Mouse (Mus musculus) Patski (cell line): ENCODE results near the gene Adck2. TPM values are rescaled to one million over a fixed set of nuclear protein-coding genes. Genes with fewer than 3 reads are reported as not detected.

ENCODE experiments used
- ATAC-seq: fragments of 100-300 bp; one replicate; pipeline ENCODE4 v1.8.0; 2021
- CTCF ChIA-PET: fragments of 350-600 bp; sonication (Branson Sonifier 250); formaldehyde crosslinking; loops from one replicate; lab custom pipeline; 2022; ENCODE audit warnings: inconsistent platforms; lab: Charles Lee
- POLR2A ChIA-PET: fragments of 350-600 bp; sonication (Branson Sonifier 250); formaldehyde crosslinking; loops from one replicate; lab custom pipeline; 2022; ENCODE audit warnings: antibody characterized with exemption, inconsistent platforms; lab: Charles Lee
- DNase-seq: peaks from one replicate; pipeline ENCODE4 v3.0.0-alpha.2; 2011; ENCODE audit warnings: low read depth, low spot score
- H3K27me3 ChIP-seq: fragments of 371-371 bp; one replicate; pipeline ENCODE4 v1.5.1; 2021
- CTCF ChIP-seq: fragments of 100-300 bp; IDR thresholded peaks from one replicate; pipeline ENCODE4 v1.5.1; 2021
- in situ Hi-C: fragments of 300-500 bp; cut with MboI; formaldehyde crosslinking; loops from 3 replicates; pipeline ENCODE4 v1.11.1; 2018; ENCODE audit warnings: low pct_unique_long_range_greater_than_20kb, mixed read lengths
- polyA plus RNA-seq: library from polyadenylated mRNA; unstranded; gene quantifications from one replicate; pipeline ENCODE4 v1.2.3, GENCODE M21; 2021

Gene Adck2
- polyA plus RNA-seq, 1 experiment from 2014 or later: 19.6 TPM

- no peak for TF ChIP-seq CTCF
- ChIA-PET POLR2A (interaction anchor here (0.5 to 0.6 kb wide), 2 partner anchors 18 to 510 kb away, joined by 3 read pairs; no protein-coding TSS in a partner anchor), CTCF (interaction anchor here (0.6 to 1.6 kb wide), 3 partner anchors 9 to 111 kb away, joined by 3 to 5 read pairs (median 3); no protein-coding TSS in a partner anchor)
- ATAC-seq (no peak), DNase-seq (no peak)
- in situ Hi-C loops: loop anchor here (25.0 kb wide), 1 partner anchor 180 kb away; no protein-coding TSS in a partner anchor
- H3K27me3 ChIP-seq: no peaks in the 10 kb centered on the region
Measured at GRCm38 (mm10) chr6:39607365-39607764, 33.7 kb downstream of the Adck2 start.

- CTCF ChIA-PET: no interaction called here
- no peak for TF ChIP-seq CTCF
- in situ Hi-C loops: loop anchor here (25.0 kb wide), 1 partner anchor 177 kb away; no protein-coding TSS in a partner anchor
- H3K27me3 ChIP-seq: no peaks in the 10 kb centered on the region
- POLR2A ChIA-PET: no interaction called here
- no peak for DNase-seq
- no peak for ATAC-seq
Measured at GRCm38 (mm10) chr6:39610207-39610606, 36.5 kb downstream of the Adck2 start.

- POLR2A ChIA-PET: no interaction called here
- in situ Hi-C loops: loop anchor here (25.0 kb wide), 1 partner anchor 176 kb away; no protein-coding TSS in a partner anchor
- ATAC-seq: no peak
- CTCF ChIA-PET: no interaction called here
- H3K27me3 ChIP-seq: no peaks in the 10 kb centered on the region
- no peak for TF ChIP-seq CTCF
- peak; percentile 6 for DNase-seq
Measured at GRCm38 (mm10) chr6:39611296-39611695, 37.6 kb downstream of the Adck2 start.

Other genes with a start within 250 kb of the Adck2 start
- 71.7 TPM for gene Slc37a3, start 196.2 kb upstream of the Adck2 start, polyA plus RNA-seq
- gene Rab19, start 192.7 kb upstream of the Adck2 start, polyA plus RNA-seq: 0.15 TPM
- 58.7 TPM for gene Mkrn1, start 153.4 kb upstream of the Adck2 start, polyA plus RNA-seq
- gene Dennd2a, start 16.0 kb upstream of the Adck2 start, polyA plus RNA-seq: 52.7 TPM
- 2.2 TPM for gene Gm42420, start 11.9 kb downstream of the Adck2 start, polyA plus RNA-seq
- gene Ndufb2, start 18.7 kb downstream of the Adck2 start, polyA plus RNA-seq: 219 TPM
- gene Braf, start 151.6 kb downstream of the Adck2 start, polyA plus RNA-seq: 13.2 TPM
- 69.3 TPM for gene Mrps33, start 237.1 kb downstream of the Adck2 start, polyA plus RNA-seq